Mouse (Mus musculus): ENCODE measurements around the gene Slc35d3.

The Slc35d3 gene

DNA sequence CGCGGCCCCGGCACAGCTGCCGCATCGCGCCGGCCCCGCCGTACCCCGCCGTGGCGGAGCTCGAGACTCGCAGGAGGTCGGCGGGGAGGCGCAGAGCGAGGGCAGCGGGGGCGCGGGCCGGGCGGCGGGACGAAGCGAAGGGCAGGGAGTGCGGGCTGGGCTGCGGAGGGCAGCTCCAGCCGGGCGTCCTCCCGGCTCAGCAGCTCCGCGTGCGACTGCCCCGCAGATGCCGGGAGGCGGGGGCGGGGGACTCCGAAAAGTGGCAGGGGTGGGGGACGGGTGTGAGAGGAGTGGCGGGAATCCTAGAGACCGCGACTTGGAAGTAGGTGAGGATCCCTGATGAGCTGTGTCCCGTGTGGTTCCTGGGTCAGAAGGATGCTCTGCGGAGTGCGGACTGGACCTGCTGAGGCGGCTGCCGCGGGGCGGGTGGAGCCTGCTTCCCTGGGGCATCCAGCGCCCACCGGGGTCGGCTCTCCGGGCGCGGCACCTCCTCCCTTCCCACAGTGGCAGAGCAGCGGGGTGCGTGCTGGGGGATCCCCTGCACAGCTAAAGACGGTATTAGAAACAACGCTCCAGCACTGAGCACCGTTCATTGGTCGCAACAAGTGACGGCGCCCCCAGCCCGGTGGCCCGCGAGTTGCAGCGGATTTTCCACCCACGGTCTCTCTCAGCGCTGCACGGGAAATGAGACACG, at the start of gene Slc35d3:
Gene Slc35d3 (minus strand): TSS at position 462 of the 694 bp plus-strand sequence.
- DNase-seq (ENCODE audit: low spot score): no peak

DNA sequence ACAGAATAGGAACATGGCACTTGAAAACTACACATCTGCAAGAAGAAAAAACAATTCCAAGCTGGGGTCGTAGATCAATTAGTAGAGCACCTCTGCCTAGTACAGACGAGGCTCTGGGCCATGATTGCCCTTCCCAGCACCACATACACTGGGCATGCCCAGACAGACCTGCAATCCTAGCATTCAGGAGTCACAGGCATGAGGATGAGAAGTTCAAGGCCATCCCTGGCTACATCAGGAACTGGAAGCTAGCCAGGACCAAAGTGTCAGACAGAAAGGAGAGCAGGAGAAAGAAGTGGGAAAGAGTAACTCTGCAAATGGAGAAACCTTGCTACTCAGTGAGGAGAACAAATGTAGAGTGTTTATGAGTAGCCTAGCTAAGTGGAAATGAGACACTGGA, 48.9 kb upstream of the Slc35d3 start:
- DNase-seq (ENCODE audit: low spot score): no peak

- no peak for DNase-seq (ENCODE audit: low spot score)
Measured at GRCm38 (mm10) chr10:19893976-19894375, 42.7 kb upstream of the Slc35d3 start.

- no peak for DNase-seq (ENCODE audit: low spot score)
Measured at GRCm38 (mm10) chr10:19893146-19893545, 41.9 kb upstream of the Slc35d3 start.

- DNase-seq (ENCODE audit: low spot score): no peak
Measured at GRCm38 (mm10) chr10:19891686-19892085, 40.4 kb upstream of the Slc35d3 start.

DNA sequence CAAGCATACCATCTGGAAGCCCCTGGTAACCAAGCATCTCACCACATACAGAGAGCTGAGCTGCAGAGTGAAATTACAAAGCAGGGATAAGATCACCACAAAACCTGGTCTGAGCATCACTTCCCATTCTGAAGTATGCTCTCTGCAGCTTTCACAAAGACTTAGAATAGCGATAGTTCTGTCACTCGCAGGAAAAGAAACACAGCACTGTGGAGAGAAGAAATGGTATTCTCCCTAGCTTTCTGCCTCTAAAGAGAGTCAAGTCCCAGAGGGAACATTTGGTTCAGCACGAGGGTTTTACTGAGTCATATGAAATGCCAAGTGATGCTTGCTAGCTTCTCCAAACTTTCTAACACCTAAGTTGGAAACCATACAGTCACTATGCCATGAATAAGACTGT, 38.6 kb upstream of the Slc35d3 start:
- DNase-seq (ENCODE audit: low spot score): no peak

DNA sequence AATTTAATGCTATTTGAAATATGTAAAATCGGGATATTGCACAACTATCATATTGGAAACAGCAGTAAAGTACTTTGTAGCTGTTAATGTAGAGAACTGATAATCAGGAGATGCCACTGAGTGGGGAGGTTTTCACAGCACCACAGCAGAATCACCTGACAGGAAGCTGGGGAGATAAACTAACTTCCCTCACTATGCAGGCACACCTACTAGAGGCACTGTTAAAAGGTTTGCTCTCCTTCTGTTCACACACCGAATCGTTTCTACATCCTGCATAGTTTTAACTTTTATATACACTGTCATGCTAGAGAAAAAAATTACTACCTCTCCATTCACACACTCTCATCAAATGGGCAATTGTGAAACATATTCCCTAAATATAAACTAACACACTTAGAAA, 35.0 kb upstream of the Slc35d3 start:
- no peak for DNase-seq (ENCODE audit: low spot score)

DNA sequence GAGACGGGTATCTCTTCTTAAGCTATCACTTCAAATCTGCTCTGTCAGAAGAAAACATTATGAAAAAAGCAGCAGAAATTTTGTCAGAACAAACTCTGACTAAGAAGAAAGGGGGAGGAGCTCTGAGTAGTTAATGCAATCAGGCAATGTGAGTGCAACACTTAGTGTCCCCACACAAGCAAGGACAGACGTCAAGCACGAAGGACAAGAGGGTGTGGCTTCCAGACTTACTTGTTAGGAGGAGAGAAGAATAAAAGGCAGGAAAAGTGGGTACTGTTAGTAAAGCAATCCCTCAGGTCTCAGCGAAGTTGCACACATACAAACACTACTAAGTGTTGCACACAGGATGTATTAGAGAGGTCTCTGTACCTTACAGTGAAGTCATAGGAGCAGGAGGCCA, 33.1 kb upstream of the Slc35d3 start:
- no peak for DNase-seq (ENCODE audit: low spot score)

DNA sequence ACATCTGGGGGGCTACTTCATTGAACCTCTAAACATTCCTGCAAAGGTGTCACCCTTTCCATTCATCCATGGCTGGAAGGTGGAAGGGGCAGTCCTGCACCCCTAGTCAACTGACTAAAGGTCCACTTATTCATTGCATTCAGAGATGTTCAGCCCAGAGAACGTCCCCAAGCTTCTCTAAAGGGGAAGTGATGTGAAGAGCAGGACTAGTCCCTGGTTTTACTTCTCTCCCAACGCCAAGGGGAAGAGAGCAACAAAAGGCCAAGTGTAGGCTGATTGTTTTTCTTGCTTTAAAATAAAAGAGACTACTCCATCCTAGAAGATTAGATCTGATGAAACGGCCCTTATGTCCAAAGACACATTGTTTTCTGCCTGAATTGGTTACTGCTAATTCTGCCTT, 29.2 kb upstream of the Slc35d3 start:
- no peak for DNase-seq (ENCODE audit: low spot score)

DNA sequence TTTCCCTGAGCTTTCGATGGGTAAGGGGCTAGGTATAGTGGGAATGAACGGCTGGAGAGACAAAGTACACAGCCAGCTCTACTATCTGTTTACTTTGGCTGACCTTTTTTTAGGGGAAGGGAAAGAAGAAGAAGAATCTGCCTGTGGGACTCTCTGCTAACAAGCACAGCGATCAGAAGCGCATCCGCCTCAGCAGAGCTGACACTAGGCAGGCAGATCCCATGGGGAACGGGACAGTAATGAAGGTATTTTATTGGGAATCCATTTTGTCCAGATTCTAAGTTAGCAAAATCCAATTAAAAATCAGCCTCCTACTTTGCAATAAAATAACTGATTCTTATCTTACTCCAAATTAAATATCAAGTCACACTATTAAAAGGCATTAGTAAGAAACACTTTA, 27.9 kb upstream of the Slc35d3 start:
- no peak for DNase-seq (ENCODE audit: low spot score)

GRCm38 (mm10) chr10:19877679-19878078, 26.4 kb upstream of the Slc35d3 start:
- no peak for DNase-seq (ENCODE audit: low spot score)

GRCm38 (mm10) chr10:19877257-19877656, 26.0 kb upstream of the Slc35d3 start:
- no peak for DNase-seq (ENCODE audit: low spot score)

GRCm38 (mm10) chr10:19876669-19877068, 25.4 kb upstream of the Slc35d3 start:
- DNase-seq (ENCODE audit: low spot score): no peak

DNA sequence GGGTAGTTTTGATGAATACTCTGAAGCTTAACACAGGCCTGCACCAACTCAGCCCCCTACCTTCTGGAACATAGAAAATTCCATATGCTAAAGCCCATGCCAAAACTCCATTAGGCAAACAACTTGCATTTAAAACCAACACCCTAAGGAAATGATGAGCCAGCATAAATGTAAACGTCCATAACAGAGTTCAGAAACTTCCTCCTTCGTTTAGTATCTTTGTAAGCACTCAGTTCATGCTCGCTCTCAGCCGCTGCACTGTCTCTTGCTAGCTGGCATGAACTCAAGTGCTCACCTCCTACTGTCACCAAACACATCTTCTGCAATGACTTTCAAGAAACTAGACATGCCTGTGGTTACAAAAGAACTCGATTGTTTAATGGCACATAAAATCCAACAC, 24.1 kb upstream of the Slc35d3 start:
- DNase-seq (ENCODE audit: low spot score): no peak

DNA sequence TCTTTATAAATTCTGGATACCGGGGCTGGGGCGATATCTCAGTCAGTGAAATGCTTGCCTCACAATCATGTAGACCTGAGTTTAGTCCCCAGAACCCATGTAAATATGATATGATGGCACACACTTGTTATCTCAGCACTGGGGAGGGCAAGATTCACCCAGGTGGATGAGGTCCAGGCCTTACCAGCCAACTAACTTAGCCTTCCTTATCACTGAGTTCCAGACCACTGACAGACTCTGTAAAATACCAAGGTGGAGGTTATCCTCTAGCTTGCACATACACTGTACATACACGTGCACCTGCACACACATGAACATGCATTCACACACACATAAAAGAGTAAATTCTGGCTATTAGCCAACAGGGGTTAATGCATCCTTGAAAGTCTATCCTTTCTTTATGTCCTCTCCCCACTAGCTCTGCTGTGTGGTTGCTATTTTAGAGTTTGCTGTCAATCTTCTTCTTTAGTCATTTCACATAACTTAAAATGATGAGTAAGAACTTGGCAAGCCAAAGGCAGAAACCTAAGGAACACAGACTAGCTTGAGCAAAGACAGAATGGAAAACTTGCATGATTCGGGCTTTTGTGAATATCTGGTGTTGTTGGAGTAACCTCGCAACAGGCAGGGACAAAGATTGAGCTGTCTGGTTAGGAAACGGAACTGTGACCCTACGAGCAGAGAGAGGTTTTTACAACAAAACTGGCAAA, 4.5 kb upstream of the Slc35d3 start:
- DNase-seq (ENCODE audit: low spot score): no peak

DNA sequence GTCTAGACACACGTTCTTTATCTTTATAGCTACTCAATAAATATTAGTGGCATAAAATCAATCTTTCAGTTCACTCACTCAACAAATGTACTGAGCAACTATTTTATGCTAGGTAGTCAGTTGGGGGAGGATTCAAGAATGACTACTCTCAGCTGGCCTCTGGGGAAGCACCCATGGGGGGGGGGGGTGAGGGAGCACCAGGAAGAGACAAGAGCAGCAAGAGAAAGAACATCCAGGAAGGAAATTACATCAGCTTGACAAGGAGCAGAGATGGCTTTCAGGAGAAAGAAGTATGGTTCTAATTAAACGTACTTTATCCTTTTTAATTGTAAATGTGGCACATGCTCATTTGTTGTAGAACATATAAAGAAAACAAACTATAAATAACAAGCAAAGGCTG, 2.4 kb upstream of the Slc35d3 start:
- DNase-seq (ENCODE audit: low spot score): no peak

GRCm38 (mm10) chr10:19852776-19853175, 1.5 kb upstream of the Slc35d3 start:
- DNase-seq (ENCODE audit: low spot score): no peak

GRCm38 (mm10) chr10:19850544-19850997, 688 bp downstream of the Slc35d3 start:
- no peak for DNase-seq (ENCODE audit: low spot score)

GRCm38 (mm10) chr10:19849771-19850365, 1.4 kb downstream of the Slc35d3 start:
- DNase-seq (ENCODE audit: low spot score): no peak

DNA sequence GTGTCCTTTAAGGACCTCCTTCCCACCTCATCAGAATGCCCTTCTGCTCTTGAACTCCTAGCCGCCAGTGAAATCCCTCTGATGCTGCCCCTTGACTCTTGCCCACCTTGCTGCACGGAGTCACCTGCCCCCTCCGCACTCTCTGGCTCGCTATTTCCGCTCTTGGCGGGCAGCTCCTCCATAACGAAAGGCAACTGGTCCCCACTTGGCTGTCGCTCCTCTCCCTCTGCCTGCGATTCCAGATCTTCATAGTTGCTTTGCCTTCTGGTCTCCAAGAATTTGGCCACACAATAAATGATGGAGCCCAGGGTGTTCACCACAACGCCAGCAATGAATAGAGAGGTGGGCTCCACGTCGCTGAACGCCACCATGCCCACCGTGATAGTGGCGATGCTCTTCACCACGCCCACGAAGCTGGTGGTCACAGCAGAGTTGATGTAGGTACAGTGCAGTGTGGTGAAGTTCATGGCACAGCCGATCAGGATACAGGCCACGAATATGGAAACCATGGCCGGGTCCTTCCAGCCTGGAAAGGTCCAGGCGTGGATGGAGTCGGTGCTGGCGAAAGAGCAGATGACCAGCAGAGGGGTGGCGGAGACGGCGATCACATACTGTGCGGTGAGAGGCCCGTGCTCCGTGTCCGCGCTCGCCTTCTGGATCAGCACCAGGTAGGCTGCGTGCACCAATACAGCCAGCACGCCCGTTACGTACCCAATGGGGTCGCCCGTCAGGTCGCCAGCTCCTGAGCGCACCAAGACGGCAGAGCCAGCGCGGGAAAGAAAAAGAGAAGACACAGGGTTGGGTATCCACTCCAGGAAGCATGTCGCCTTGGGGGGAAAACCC, 2.1 kb downstream of the Slc35d3 start:
- DNase-seq (ENCODE audit: low spot score): no peak

GRCm38 (mm10) chr10:19839836-19840235, 11.4 kb downstream of the Slc35d3 start:
- DNase-seq (ENCODE audit: low spot score): no peak
